Mouse (Mus musculus) liver, adult 2 months (tissue): ENCODE results near the gene Cep164.

Source experiments
- CTCF ChIP-seq: fragments of 200-500 bp; IDR thresholded peaks from 2 replicates; pipeline ENCODE4 v1.5.1; 2011; ENCODE audit warnings: low read depth, low read length, control low read depth
- POLR2A ChIP-seq: fragments of 200-500 bp; IDR thresholded peaks from 2 replicates; pipeline ENCODE4 v1.6.1; 2011; ENCODE audit warnings: low read length, control low read depth; ENCODE audit not compliant: insufficient read depth; ENCODE audit errors: extremely low read depth

GRCm38 (mm10) chr9:45749917-45750316, 78.6 kb downstream of the Cep164 start:
- no peak for TF ChIP-seq POLR2A
- TF ChIP-seq CTCF = no peak
